Mouse (Mus musculus): ENCODE results near the gene Fastkd1. TPM values are rescaled to one million over a fixed set of nuclear protein-coding genes. Genes with fewer than 3 reads are reported as not detected.

Gene Fastkd1
- polyA plus RNA-seq, 1 experiment: 27.9 TPM

- Histone ChIP-seq H3K9ac (ENCODE audit: low read depth, poor library complexity, severe bottlenecking) (no peak overlapping the region), H3K4me1 (ENCODE audit: control insufficient read depth, insufficient read depth, low read length) (peaks cover 2% of the 10 kb centered on the region), H3K9me3 (replicated peaks; ENCODE audit: control insufficient read depth, insufficient read depth, low read length, poor library complexity, severe bottlenecking) (no peaks in the 10 kb centered on the region), H3K27me3 (ENCODE audit: control insufficient read depth, insufficient read depth, low read length, poor library complexity, severe bottlenecking) (no peaks in the 10 kb centered on the region), H3K27ac (ENCODE audit: insufficient read depth, low read length) (no peak overlapping the region), H3K36me3 (ENCODE audit: control insufficient read depth, insufficient read depth, low read length, poor library complexity, severe bottlenecking) (no peaks in the 10 kb centered on the region), H3K4me3 (ENCODE audit: low read depth, low read length) (no peak overlapping the region)
- TF ChIP-seq EP300 (IDR thresholded peaks at IDR 0.05; ENCODE audit: insufficient read depth, low read depth, low read length) (no peak), CTCF (IDR thresholded peaks at IDR 0.05; ENCODE audit: low read depth, low read length) (no peak), POLR2A (IDR thresholded peaks at IDR 0.05; ENCODE audit: insufficient read depth, low read length) (no peak)
Observed at GRCm38 (mm10) chr2:69719121-69719520, 5.8 kb upstream of the Fastkd1 start.

- no peak overlapping the region for H3K27ac ChIP-seq (ENCODE audit: insufficient read depth, low read length)
- no peaks in the 10 kb centered on the region for H3K27me3 ChIP-seq (ENCODE audit: control insufficient read depth, insufficient read depth, low read length, poor library complexity, severe bottlenecking)
- no peak overlapping the region for H3K4me3 ChIP-seq (ENCODE audit: low read depth, low read length)
- no peaks in the 10 kb centered on the region for H3K36me3 ChIP-seq (ENCODE audit: control insufficient read depth, insufficient read depth, low read length, poor library complexity, severe bottlenecking)
- no peak overlapping the region for H3K9ac ChIP-seq (ENCODE audit: low read depth, poor library complexity, severe bottlenecking)
- TF ChIP-seq POLR2A (IDR thresholded peaks at IDR 0.05; ENCODE audit: insufficient read depth, low read length) (no peak), EP300 (IDR thresholded peaks at IDR 0.05; ENCODE audit: insufficient read depth, low read depth, low read length) (no peak), CTCF (IDR thresholded peaks at IDR 0.05; ENCODE audit: low read depth, low read length) (no peak)
- no peaks in the 10 kb centered on the region for H3K9me3 ChIP-seq (replicated peaks; ENCODE audit: control insufficient read depth, insufficient read depth, low read length, poor library complexity, severe bottlenecking)
- no peaks in the 10 kb centered on the region for H3K4me1 ChIP-seq (ENCODE audit: control insufficient read depth, insufficient read depth, low read length)
Observed at GRCm38 (mm10) chr2:69716483-69716882, 3.2 kb upstream of the Fastkd1 start.

GRCm38 (mm10) chr2:69714126-69714525 lies 810 bp upstream of the Fastkd1 start:
- no peak for TF ChIP-seq POLR2A (IDR thresholded peaks at IDR 0.05; ENCODE audit: insufficient read depth, low read length)
- TF ChIP-seq CTCF (IDR thresholded peaks at IDR 0.05; ENCODE audit: low read depth, low read length): no peak
- TF ChIP-seq EP300 (IDR thresholded peaks at IDR 0.05; ENCODE audit: insufficient read depth, low read depth, low read length): no peak
- H3K4me3 ChIP-seq (ENCODE audit: low read depth, low read length): no peak overlapping the region

GRCm38 (mm10) chr2:69713626-69714014 lies 304 bp upstream of the Fastkd1 start:
- Histone ChIP-seq H3K4me3 (ENCODE audit: low read depth, low read length) (no peak overlapping the region), H3K36me3 (ENCODE audit: control insufficient read depth, insufficient read depth, low read length, poor library complexity, severe bottlenecking) (peaks cover 9% of the 10 kb centered on the region; the same call in 1 of the 2 replicates), H3K9ac (ENCODE audit: low read depth, poor library complexity, severe bottlenecking) (no peak overlapping the region), H3K27me3 (ENCODE audit: control insufficient read depth, insufficient read depth, low read length, poor library complexity, severe bottlenecking) (no peaks in the 10 kb centered on the region), H3K27ac (ENCODE audit: insufficient read depth, low read length) (no peak overlapping the region), H3K4me1 (ENCODE audit: control insufficient read depth, insufficient read depth, low read length) (no peaks in the 10 kb centered on the region), H3K9me3 (replicated peaks; ENCODE audit: control insufficient read depth, insufficient read depth, low read length, poor library complexity, severe bottlenecking) (no peaks in the 10 kb centered on the region)
- TF ChIP-seq CTCF (IDR thresholded peaks at IDR 0.05; ENCODE audit: low read depth, low read length) (no peak), POLR2A (IDR thresholded peaks at IDR 0.05; ENCODE audit: insufficient read depth, low read length) (no peak), EP300 (IDR thresholded peaks at IDR 0.05; ENCODE audit: insufficient read depth, low read depth, low read length) (no peak)

More at GRCm38 (mm10) chr2:69714126-69714525, 810 bp upstream of the Fastkd1 start:
- Histone ChIP-seq H3K36me3 (ENCODE audit: control insufficient read depth, insufficient read depth, low read length, poor library complexity, severe bottlenecking) (peaks cover 6% of the 10 kb centered on the region; the same call in 1 of the 2 replicates), H3K9ac (ENCODE audit: low read depth, poor library complexity, severe bottlenecking) (no peak overlapping the region), H3K27ac (ENCODE audit: insufficient read depth, low read length) (no peak overlapping the region), H3K4me1 (ENCODE audit: control insufficient read depth, insufficient read depth, low read length) (no peaks in the 10 kb centered on the region), H3K9me3 (replicated peaks; ENCODE audit: control insufficient read depth, insufficient read depth, low read length, poor library complexity, severe bottlenecking) (no peaks in the 10 kb centered on the region), H3K27me3 (ENCODE audit: control insufficient read depth, insufficient read depth, low read length, poor library complexity, severe bottlenecking) (no peaks in the 10 kb centered on the region)

GRCm38 (mm10) chr2:69712171-69712570 lies 1.1 kb downstream of the Fastkd1 start:
- TF ChIP-seq CTCF (IDR thresholded peaks at IDR 0.05; ENCODE audit: low read depth, low read length) (no peak), POLR2A (IDR thresholded peaks at IDR 0.05; ENCODE audit: insufficient read depth, low read length) (no peak), EP300 (IDR thresholded peaks at IDR 0.05; ENCODE audit: insufficient read depth, low read depth, low read length) (no peak)
- Histone ChIP-seq H3K27ac (ENCODE audit: insufficient read depth, low read length) (no peak overlapping the region), H3K9me3 (replicated peaks; ENCODE audit: control insufficient read depth, insufficient read depth, low read length, poor library complexity, severe bottlenecking) (no peaks in the 10 kb centered on the region), H3K4me1 (ENCODE audit: control insufficient read depth, insufficient read depth, low read length) (no peaks in the 10 kb centered on the region), H3K9ac (ENCODE audit: low read depth, poor library complexity, severe bottlenecking) (no peak overlapping the region), H3K4me3 (ENCODE audit: low read depth, low read length) (no peak overlapping the region), H3K36me3 (ENCODE audit: control insufficient read depth, insufficient read depth, low read length, poor library complexity, severe bottlenecking) (peaks cover 16% of the 10 kb centered on the region), H3K27me3 (ENCODE audit: control insufficient read depth, insufficient read depth, low read length, poor library complexity, severe bottlenecking) (no peaks in the 10 kb centered on the region)

- H3K4me1 ChIP-seq (ENCODE audit: control insufficient read depth, insufficient read depth, low read length): no peaks in the 10 kb centered on the region
- no peak overlapping the region for H3K4me3 ChIP-seq (ENCODE audit: low read depth, low read length)
- H3K27ac ChIP-seq (ENCODE audit: insufficient read depth, low read length): no peak overlapping the region
- TF ChIP-seq CTCF (IDR thresholded peaks at IDR 0.05; ENCODE audit: low read depth, low read length) (no peak), EP300 (IDR thresholded peaks at IDR 0.05; ENCODE audit: insufficient read depth, low read depth, low read length) (no peak), POLR2A (IDR thresholded peaks at IDR 0.05; ENCODE audit: insufficient read depth, low read length) (no peak)
- no peak overlapping the region for H3K9ac ChIP-seq (ENCODE audit: low read depth, poor library complexity, severe bottlenecking)
- H3K27me3 ChIP-seq (ENCODE audit: control insufficient read depth, insufficient read depth, low read length, poor library complexity, severe bottlenecking): no peaks in the 10 kb centered on the region
- no peaks in the 10 kb centered on the region for H3K9me3 ChIP-seq (replicated peaks; ENCODE audit: control insufficient read depth, insufficient read depth, low read length, poor library complexity, severe bottlenecking)
- peaks cover 5% of the 10 kb centered on the region for H3K36me3 ChIP-seq (ENCODE audit: control insufficient read depth, insufficient read depth, low read length, poor library complexity, severe bottlenecking)
Observed at GRCm38 (mm10) chr2:69700446-69700845, 12.9 kb downstream of the Fastkd1 start.
